Mouse (Mus musculus) G1E (cell line): Measurements from ENCODE around the gene Cep164.

Source experiments
- CTCF ChIP-seq: IDR thresholded peaks from 2 replicates; pipeline ENCODE4 v1.5.1; 2012; ENCODE audit warnings: low read depth, low read length, inconsistent platforms, mixed read lengths
- GATA1 ChIP-seq: IDR thresholded peaks from 2 replicates; pipeline ENCODE4 v1.6.1; 2012; ENCODE audit warnings: borderline replicate concordance, low read length, inconsistent platforms, mixed read lengths
- POLR2AphosphoS5 ChIP-seq: IDR thresholded peaks from 2 replicates; pipeline ENCODE4 v1.6.1; 2012; ENCODE audit warnings: low read depth, low read length, inconsistent platforms; ENCODE audit not compliant: insufficient replicate concordance
- TAL1 ChIP-seq: conservative IDR thresholded peaks from 2 replicates; pipeline ENCODE4 v1.6.1; 2012; ENCODE audit warnings: low read depth, low read length, inconsistent platforms, mixed read lengths

DNA sequence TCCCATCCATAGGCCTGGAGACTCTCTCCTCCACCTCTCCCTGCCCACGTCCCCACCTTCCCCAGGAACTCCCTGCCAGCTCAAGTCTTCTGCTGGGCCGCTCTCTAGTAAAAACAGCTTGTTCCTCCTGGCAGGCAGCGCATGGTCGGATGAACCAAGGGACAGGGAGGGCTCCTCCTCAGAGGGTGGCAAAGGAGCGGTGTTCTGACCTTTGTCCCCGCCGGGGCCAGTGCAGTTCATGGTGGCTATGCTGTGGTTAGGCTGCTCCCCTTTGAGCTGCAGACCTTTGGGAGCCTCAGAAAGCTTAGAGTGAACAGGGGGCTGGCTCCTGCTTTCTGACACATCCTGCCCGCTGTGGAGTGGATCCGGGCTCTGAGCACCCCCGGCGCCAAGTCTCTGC, 21.6 kb downstream of the Cep164 start:
- no peak for TF ChIP-seq GATA1
- no peak for TF ChIP-seq TAL1
- no peak for TF ChIP-seq CTCF
- no peak for TF ChIP-seq POLR2AphosphoS5
